In genomic region chr9:116460022-116460421, GRCm38 (mm10) we compare ENCODE assay signal across 25 mouse cellular contexts.
"Had no signal": no experiment of that assay in that cellular context is flagged by ENCODE, and none has a peak within 500 bp of the region (broad histone marks: within the 10 kb centered on the region; RNA-seq: fewer than 3 reads in every experiment).

No protein-coding gene starts in this region.

- H3K36me3 ChIP-seq: heart, embryonic 10.5 days; heart, embryonic 12.5 days; hindbrain, embryonic 13.5 days; hindbrain, embryonic 15.5 days; limb, embryonic 10.5 days; limb, embryonic 12.5 days; liver, embryonic 13.5 days; liver, embryonic 15.5 days had no signal

- H3K9me3 ChIP-seq: heart, embryonic 10.5 days; hindbrain, embryonic 15.5 days; limb, embryonic 10.5 days; limb, embryonic 12.5 days; liver, embryonic 13.5 days; liver, embryonic 15.5 days had no signal

- H3K4me1 ChIP-seq: liver, embryonic 13.5 days; liver, embryonic 15.5 days had no signal

- H3K4me2 ChIP-seq: heart, embryonic 12.5 days; hindbrain, embryonic 13.5 days; hindbrain, embryonic 15.5 days; limb, embryonic 12.5 days; liver, embryonic 11.5 days; liver, embryonic 13.5 days; liver, embryonic 15.5 days had no signal

- ATAC-seq: hindbrain, postnatal 0 days; intestine, embryonic 16.5 days had no signal

- DNase-seq: gastrocnemius, adult 2 months; gastrocnemius, postnatal 10 days; gastrocnemius, postnatal 25 days; heart, adult 18-20 months; heart, postnatal 10 days; heart, postnatal 36 days; kidney, adult 11 months; kidney, adult 8-10 months; kidney, postnatal 10 days; kidney, postnatal 25 days; kidney, postnatal 4 days; liver; liver, embryonic 13.5 days had no signal

- H3K9ac ChIP-seq: heart, embryonic 12.5 days; hindbrain, embryonic 13.5 days; hindbrain, embryonic 15.5 days; limb, embryonic 12.5 days; liver, embryonic 13.5 days; liver, embryonic 15.5 days had no signal

- H3K4me3 ChIP-seq: gastrocnemius, adult 2 months; heart, embryonic 10.5 days; heart, embryonic 12.5 days; hindbrain, embryonic 13.5 days; hindbrain, embryonic 15.5 days; layer of hippocampus, adult 2 months; left cerebral cortex, adult 2 months; limb, embryonic 10.5 days; limb, embryonic 12.5 days; liver, embryonic 13.5 days; liver, embryonic 15.5 days had no signal

- H3K27me3 ChIP-seq: heart, embryonic 12.5 days; hindbrain, embryonic 13.5 days; hindbrain, embryonic 15.5 days; limb, embryonic 12.5 days; liver, embryonic 13.5 days; liver, embryonic 15.5 days had no signal

- H3K27ac ChIP-seq: gastrocnemius, adult 2 months; heart, embryonic 10.5 days; hindbrain, embryonic 13.5 days; hindbrain, embryonic 15.5 days; hindbrain, postnatal 0 days; layer of hippocampus, adult 2 months; left cerebral cortex, adult 2 months; limb, embryonic 10.5 days; limb, embryonic 12.5 days; liver, embryonic 13.5 days; liver, embryonic 15.5 days had no signal
